Mouse (Mus musculus): Measurements from ENCODE around the gene Kcnmb2. TPM values are rescaled to one million over a fixed set of nuclear protein-coding genes. Genes with fewer than 3 reads are reported as not detected.

The Kcnmb2 gene
- not detected for total RNA-seq (2023)

DNA sequence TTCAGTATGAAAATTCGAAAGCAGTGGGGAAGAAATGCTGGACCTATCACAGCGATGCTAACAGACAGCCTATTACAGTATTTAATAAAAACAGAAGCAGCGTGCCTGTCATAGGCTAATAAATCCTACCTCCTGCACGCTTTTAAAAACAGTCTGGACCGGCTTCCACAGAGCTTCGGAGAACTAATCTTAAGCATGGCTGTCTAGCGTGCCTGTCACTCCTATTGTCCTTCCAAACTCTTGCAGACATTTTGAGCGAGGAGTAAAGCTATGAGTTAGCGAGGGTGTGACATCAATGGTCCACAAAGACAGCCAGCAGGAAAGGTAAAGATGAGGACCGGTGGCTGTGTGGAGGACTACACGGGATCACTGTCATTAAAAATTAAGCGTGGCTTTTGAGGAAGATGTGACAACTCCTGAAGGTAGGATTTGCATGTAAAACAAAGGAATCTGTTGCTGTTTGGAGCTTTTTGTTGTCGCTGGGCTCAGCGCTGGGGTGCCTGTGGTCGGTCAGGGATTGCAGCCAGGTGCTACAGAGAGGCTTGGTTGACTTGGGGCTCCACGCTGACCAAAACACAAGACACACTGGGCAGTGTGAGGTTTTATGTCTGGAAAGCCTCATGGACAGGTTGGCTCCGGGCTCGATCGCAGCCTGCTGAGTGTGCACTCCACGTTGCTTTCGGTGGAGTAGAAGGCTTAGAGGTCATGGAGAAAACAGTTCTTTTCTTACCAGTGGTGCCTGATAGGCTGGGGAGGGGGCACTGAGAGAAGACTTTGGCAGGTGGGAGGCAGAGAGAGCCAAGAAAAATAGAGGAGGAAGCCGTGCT, at the start of gene Kcnmb2:
Gene Kcnmb2, plus strand, starts transcription at position 4 of the 827 bp plus-strand sequence.

Data from monocyte, adult 59 days (primary cell).